Mouse (Mus musculus): Measurements from ENCODE around the gene Slc10a7. TPM values are rescaled to one million over a fixed set of nuclear protein-coding genes. Genes with fewer than 3 reads are reported as not detected.

The Slc10a7 gene
- polyA plus RNA-seq, 1 experiment from 2014 or later, result 8.6 TPM

GRCm38 (mm10) chr8:78561620-78562019, 52.5 kb downstream of the Slc10a7 start:
- Histone ChIP-seq H3K9me3 (replicated peaks; ENCODE audit: low read length) (no peaks in the 10 kb centered on the region), H3K27ac (no peak overlapping the region), H3K36me3 (ENCODE audit: insufficient read depth, low read length) (no peaks in the 10 kb centered on the region), H3K4me1 (replicated peaks; ENCODE audit: insufficient read depth, low read length) (no peaks in the 10 kb centered on the region), H3K4me2 (ENCODE audit: low read length) (no peak overlapping the region), H3K4me3 (replicated peaks; ENCODE audit: low read depth, low read length) (no peak overlapping the region), H3K9ac (ENCODE audit: low read depth, low read length) (no peak overlapping the region), H3K27me3 (ENCODE audit: insufficient read depth, low read length) (no peaks in the 10 kb centered on the region)
- peak; percentile 45 for TF ChIP-seq CTCF (IDR thresholded peaks at IDR 0.05; ENCODE audit: low read depth)
- no peak for ATAC-seq (replicated peaks; ENCODE audit: low FRiP score, low read depth)
- DNase-seq (ENCODE audit: low spot score), result no peak
- 92% methylated on average over 6 of the region's 6 CpGs for WGBS

GRCm38 (mm10) chr8:78563466-78564058, 54.4 kb downstream of the Slc10a7 start:
- WGBS, result 55% methylated on average over 2 of the region's 2 CpGs
- H3K27me3 ChIP-seq (ENCODE audit: insufficient read depth, low read length), result no peaks in the 10 kb centered on the region
- H3K9me3 ChIP-seq (replicated peaks; ENCODE audit: low read length), result no peaks in the 10 kb centered on the region
- H3K4me2 ChIP-seq (ENCODE audit: low read length), result no peak overlapping the region
- no peaks in the 10 kb centered on the region for H3K36me3 ChIP-seq (ENCODE audit: insufficient read depth, low read length)
- H3K4me1 ChIP-seq (replicated peaks; ENCODE audit: insufficient read depth, low read length), result no peaks in the 10 kb centered on the region
- no peak overlapping the region for H3K9ac ChIP-seq (ENCODE audit: low read depth, low read length)
- DNase-seq (ENCODE audit: low spot score) (no peak), ATAC-seq (replicated peaks; ENCODE audit: low FRiP score, low read depth) (no peak)
- no peak overlapping the region for H3K27ac ChIP-seq
- H3K4me3 ChIP-seq (replicated peaks; ENCODE audit: low read depth, low read length), result no peak overlapping the region
- no peak for TF ChIP-seq CTCF (IDR thresholded peaks at IDR 0.05; ENCODE audit: low read depth)

GRCm38 (mm10) chr8:78564200-78564599, 55.1 kb downstream of the Slc10a7 start:
- DNase-seq (ENCODE audit: low spot score), result no peak
- H3K27me3 ChIP-seq (ENCODE audit: insufficient read depth, low read length), result no peaks in the 10 kb centered on the region
- no peak overlapping the region for H3K9ac ChIP-seq (ENCODE audit: low read depth, low read length)
- no peak overlapping the region for H3K4me3 ChIP-seq (replicated peaks; ENCODE audit: low read depth, low read length)
- WGBS, result 67% methylated on average over 5 of the region's 5 CpGs
- no peak overlapping the region for H3K4me2 ChIP-seq (ENCODE audit: low read length)
- no peak for ATAC-seq (replicated peaks; ENCODE audit: low FRiP score, low read depth)
- TF ChIP-seq CTCF (IDR thresholded peaks at IDR 0.05; ENCODE audit: low read depth), result no peak
- H3K36me3 ChIP-seq (ENCODE audit: insufficient read depth, low read length), result no peaks in the 10 kb centered on the region
- no peaks in the 10 kb centered on the region for H3K9me3 ChIP-seq (replicated peaks; ENCODE audit: low read length)
- H3K4me1 ChIP-seq (replicated peaks; ENCODE audit: insufficient read depth, low read length), result no peaks in the 10 kb centered on the region
- H3K27ac ChIP-seq, result no peak overlapping the region

- no peaks in the 10 kb centered on the region for H3K9me3 ChIP-seq (replicated peaks; ENCODE audit: low read length)
- no peak overlapping the region for H3K4me2 ChIP-seq (ENCODE audit: low read length)
- no peak overlapping the region for H3K27ac ChIP-seq
- no peak overlapping the region for H3K9ac ChIP-seq (ENCODE audit: low read depth, low read length)
- 60% methylated on average over 8 of the region's 8 CpGs for WGBS
- H3K4me3 ChIP-seq (replicated peaks; ENCODE audit: low read depth, low read length), result no peak overlapping the region
- no peak for ATAC-seq (replicated peaks; ENCODE audit: low FRiP score, low read depth)
- no peaks in the 10 kb centered on the region for H3K36me3 ChIP-seq (ENCODE audit: insufficient read depth, low read length)
- no peak for TF ChIP-seq CTCF (IDR thresholded peaks at IDR 0.05; ENCODE audit: low read depth)
- H3K27me3 ChIP-seq (ENCODE audit: insufficient read depth, low read length), result no peaks in the 10 kb centered on the region
- DNase-seq (ENCODE audit: low spot score), result no peak
- H3K4me1 ChIP-seq (replicated peaks; ENCODE audit: insufficient read depth, low read length), result no peaks in the 10 kb centered on the region
Observed at GRCm38 (mm10) chr8:78568196-78568595, 59.0 kb downstream of the Slc10a7 start.

GRCm38 (mm10) chr8:78571528-78571927, 62.4 kb downstream of the Slc10a7 start:
- H3K4me1 ChIP-seq (replicated peaks; ENCODE audit: insufficient read depth, low read length), result 0 out of 2 replicates have a peak, but pooled peaks cover 5% of the 10 kb centered on the region
- ATAC-seq (replicated peaks; ENCODE audit: low FRiP score, low read depth), result no peak
- H3K9me3 ChIP-seq (replicated peaks; ENCODE audit: low read length), result no peaks in the 10 kb centered on the region
- H3K27ac ChIP-seq, result no peak overlapping the region
- WGBS, result 39% methylated on average over 9 of the region's 9 CpGs
- no peak overlapping the region for H3K4me2 ChIP-seq (ENCODE audit: low read length)
- DNase-seq (ENCODE audit: low spot score), result no peak
- no peaks in the 10 kb centered on the region for H3K36me3 ChIP-seq (ENCODE audit: insufficient read depth, low read length)
- no peaks in the 10 kb centered on the region for H3K27me3 ChIP-seq (ENCODE audit: insufficient read depth, low read length)
- no peak for TF ChIP-seq CTCF (IDR thresholded peaks at IDR 0.05; ENCODE audit: low read depth)
- no peak overlapping the region for H3K4me3 ChIP-seq (replicated peaks; ENCODE audit: low read depth, low read length)
- no peak overlapping the region for H3K9ac ChIP-seq (ENCODE audit: low read depth, low read length)

- H3K27me3 ChIP-seq (ENCODE audit: insufficient read depth, low read length), result no peaks in the 10 kb centered on the region
- WGBS, result 50% methylated on average over 7 of the region's 7 CpGs
- DNase-seq (ENCODE audit: low spot score) (peak; percentile 60), ATAC-seq (replicated peaks; ENCODE audit: low FRiP score, low read depth) (peak; percentile 74)
- no peak overlapping the region for H3K9ac ChIP-seq (ENCODE audit: low read depth, low read length)
- H3K36me3 ChIP-seq (ENCODE audit: insufficient read depth, low read length), result no peaks in the 10 kb centered on the region
- no peaks in the 10 kb centered on the region for H3K9me3 ChIP-seq (replicated peaks; ENCODE audit: low read length)
- H3K4me2 ChIP-seq (ENCODE audit: low read length), result no peak overlapping the region
- TF ChIP-seq CTCF (IDR thresholded peaks at IDR 0.05; ENCODE audit: low read depth), result no peak
- no peak overlapping the region for H3K4me3 ChIP-seq (replicated peaks; ENCODE audit: low read depth, low read length)
- no peak overlapping the region for H3K27ac ChIP-seq
- H3K4me1 ChIP-seq (replicated peaks; ENCODE audit: insufficient read depth, low read length), result 0 out of 2 replicates have a peak, but pooled peaks cover 5% of the 10 kb centered on the region
Observed at GRCm38 (mm10) chr8:78574207-78574606, 65.1 kb downstream of the Slc10a7 start.

GRCm38 (mm10) chr8:78577569-78577968, 68.4 kb downstream of the Slc10a7 start:
- H3K4me2 ChIP-seq (ENCODE audit: low read length), result no peak overlapping the region
- H3K9me3 ChIP-seq (replicated peaks; ENCODE audit: low read length), result no peaks in the 10 kb centered on the region
- TF ChIP-seq CTCF (IDR thresholded peaks at IDR 0.05; ENCODE audit: low read depth), result no peak
- DNase-seq (ENCODE audit: low spot score), result no peak
- no peak overlapping the region for H3K27ac ChIP-seq
- WGBS, result 71% methylated on average over 10 of the region's 10 CpGs
- H3K4me1 ChIP-seq (replicated peaks; ENCODE audit: insufficient read depth, low read length), result 0 out of 2 replicates have a peak, but pooled peaks cover 5% of the 10 kb centered on the region
- H3K27me3 ChIP-seq (ENCODE audit: insufficient read depth, low read length), result no peaks in the 10 kb centered on the region
- H3K4me3 ChIP-seq (replicated peaks; ENCODE audit: low read depth, low read length), result no peak overlapping the region
- no peaks in the 10 kb centered on the region for H3K36me3 ChIP-seq (ENCODE audit: insufficient read depth, low read length)
- no peak for ATAC-seq (replicated peaks; ENCODE audit: low FRiP score, low read depth)
- H3K9ac ChIP-seq (ENCODE audit: low read depth, low read length), result no peak overlapping the region
